Mouse (Mus musculus) cerebellum, adult 2 months (tissue): ENCODE results near the gene Klrg2. TPM values are rescaled to one million over a fixed set of nuclear protein-coding genes. Genes with fewer than 3 reads are reported as not detected.
"Not testable (repeated sequence)": the region's sequence is repeated elsewhere in the genome, so short reads cannot be mapped to it uniquely, and the experiment has no call there.

Experiments used
- DNase-seq, 2 experiments: peaks; one replicate each; pipeline ENCODE4 v3.0.0; 2021
- H3K27ac ChIP-seq: fragments of 200-500 bp; 2 replicates; pipeline ENCODE4 v1.5.1; 2012; ENCODE audit warnings: low read length, control low read depth, inconsistent platforms; ENCODE audit not compliant: insufficient read depth
- H3K27me3 ChIP-seq: fragments of 200-500 bp; 2 replicates; pipeline ENCODE4 v1.6.1; 2012; ENCODE audit warnings: inconsistent platforms, mild to moderate bottlenecking, low read length, moderate library complexity; ENCODE audit not compliant: control insufficient read depth, insufficient read depth
- H3K4me1 ChIP-seq: fragments of 200-500 bp; 2 replicates; pipeline ENCODE4 v1.6.1; 2011; ENCODE audit warnings: low read length; ENCODE audit not compliant: control insufficient read depth, insufficient read depth
- H3K4me3 ChIP-seq: fragments of 200-500 bp; replicated peaks from 2 replicates; pipeline ENCODE3; 2011; ENCODE audit warnings: mild to moderate bottlenecking, low read depth, low read length, control low read depth; ENCODE audit not compliant: insufficient read depth
- CTCF ChIP-seq: fragments of 200-500 bp; IDR thresholded peaks from 2 replicates; pipeline ENCODE4 v1.5.1; 2011; ENCODE audit warnings: low read depth, mild to moderate bottlenecking, control low read depth, low read length, moderate library complexity, borderline replicate concordance; ENCODE audit not compliant: insufficient read depth
- POLR2A ChIP-seq: fragments of 200-500 bp; IDR thresholded peaks from 2 replicates; pipeline ENCODE4 v1.6.1; 2011; ENCODE audit warnings: low read length, control low read depth, borderline replicate concordance; ENCODE audit not compliant: insufficient read depth
- WGBS: fragments of 180-500 bp; shearing (Covaris S2); methylation state at CpG from one replicate; pipeline ENCODE4 v1.1.7; 2018; 5-methylcytosine and 5-hydroxymethylcytosine counted together
- polyA plus RNA-seq: library from polyadenylated mRNA; depleted of rRNA; stranded (reverse); fragments of >200 nt; gene quantifications from 2 replicates; pipeline ENCODE4 v1.2.3, GENCODE M21; 2012; rRNA removed

The Klrg2 gene
- 0.73 and 1.0 TPM in 2 replicates for polyA plus RNA-seq

DNA sequence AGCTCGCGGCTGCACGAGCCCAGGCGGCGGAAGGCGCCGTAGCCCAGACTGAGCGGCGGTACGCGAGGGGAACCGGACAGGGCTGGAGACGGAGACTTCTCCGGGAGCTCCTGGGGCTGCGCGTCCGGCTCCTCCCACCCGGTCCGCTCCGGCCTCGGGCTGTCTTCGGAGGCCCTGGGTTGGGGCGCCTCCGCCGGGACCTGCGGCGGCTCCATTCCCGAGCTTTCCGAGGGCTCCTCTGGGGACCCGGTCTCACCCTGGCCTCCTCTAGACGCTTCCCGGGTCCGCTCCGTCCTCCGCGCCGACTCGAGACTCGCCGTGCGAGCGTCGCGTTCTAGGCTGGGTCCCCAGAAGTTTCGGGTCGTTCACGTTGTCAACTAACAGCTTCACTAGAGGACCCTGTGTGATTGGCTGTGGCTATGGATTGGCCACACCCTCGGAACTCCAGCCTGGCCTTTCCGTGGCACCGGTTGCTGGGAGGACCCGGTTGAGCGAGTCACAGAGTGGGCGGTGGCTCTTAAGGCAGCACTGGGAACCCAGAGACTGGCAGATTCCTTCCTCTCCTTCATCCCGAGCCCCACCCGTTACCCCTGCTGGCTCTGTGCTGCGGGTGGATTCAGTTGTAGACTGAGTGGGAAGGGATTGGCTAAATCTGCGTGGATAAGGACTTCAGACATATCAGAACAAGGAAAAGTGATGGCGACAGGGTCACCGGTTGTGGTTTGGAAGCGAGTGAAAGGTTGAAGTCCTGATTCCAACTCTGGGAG is at the start of gene Klrg2:
Gene Klrg2, minus strand, starts transcription at position 391 of the 767 bp plus-strand sequence.
- DNase-seq = peak; percentile 42 to 51
- H3K27me3 ChIP-seq = no peaks in the 10 kb centered on the region; the same call in 1 of the 2 replicates
- WGBS = 2% methylated on average over 60 of the region's 60 CpGs

DNA sequence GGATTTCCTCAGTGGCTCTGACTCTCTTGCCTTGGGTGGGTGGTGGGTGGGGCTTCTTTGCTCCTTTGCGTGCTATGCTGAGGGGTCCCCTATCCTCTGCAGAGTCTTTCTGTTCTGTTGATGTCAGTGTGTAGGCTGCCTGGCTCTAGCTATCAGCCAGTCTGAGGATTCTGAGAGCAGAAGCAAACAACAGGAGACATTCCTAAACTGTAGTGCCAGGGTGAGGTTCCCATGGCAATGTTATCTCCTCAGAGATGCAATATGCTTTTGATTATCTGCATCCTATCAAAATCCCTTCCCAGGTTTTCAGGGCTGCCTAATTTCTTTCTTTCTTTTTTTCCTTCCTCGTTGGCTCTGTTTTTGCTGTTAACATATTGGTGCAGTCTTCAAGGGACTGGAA is 45.5 kb upstream of the Klrg2 start:
- WGBS = 67% methylated on average over 2 of the region's 2 CpGs
- TF ChIP-seq CTCF = no peak
- TF ChIP-seq POLR2A = no peak
- DNase-seq = no peak
- H3K4me3 ChIP-seq = no peak overlapping the region
- H3K27ac ChIP-seq = no peak overlapping the region
- no peaks in the 10 kb centered on the region for H3K27me3 ChIP-seq
- no peaks in the 10 kb centered on the region for H3K4me1 ChIP-seq

More for the DNA sequence above, at the start of gene Klrg2:
- H3K27ac ChIP-seq = no peak within 1 kb of the TSS
- H3K4me1 ChIP-seq = no peaks in the 10 kb centered on the region; the same call in 1 of the 2 replicates
- peak within 1 kb of the TSS; percentile 31 for H3K4me3 ChIP-seq
- TF ChIP-seq CTCF (no peak), POLR2A (no peak)

DNA sequence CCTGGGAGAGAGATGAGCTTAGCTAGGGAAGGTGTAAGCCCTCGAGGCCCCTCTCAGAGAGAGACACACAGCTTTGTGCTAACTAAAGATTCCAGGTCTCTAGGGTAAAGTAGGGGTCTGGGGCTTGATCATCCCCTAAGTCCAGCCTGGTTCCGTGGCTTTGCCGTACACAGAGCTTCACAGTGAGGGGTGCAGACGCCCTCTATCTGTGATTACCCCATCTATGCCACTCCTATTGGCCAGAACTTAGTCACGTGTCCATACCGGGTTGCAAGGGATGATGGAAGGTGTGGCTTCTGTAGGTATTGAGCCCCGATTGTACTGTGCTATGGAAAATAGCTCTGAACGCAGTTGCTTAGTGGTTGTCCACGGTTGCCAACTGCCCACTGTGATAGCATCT is 40.6 kb upstream of the Klrg2 start:
- TF ChIP-seq POLR2A = no peak
- no peak for TF ChIP-seq CTCF
- no peak overlapping the region for H3K27ac ChIP-seq
- H3K4me1 ChIP-seq = no peaks in the 10 kb centered on the region; the same call in 1 of the 2 replicates
- no peak for DNase-seq
- no peak overlapping the region for H3K4me3 ChIP-seq
- 75% methylated on average over 9 of the region's 9 CpGs for WGBS
- H3K27me3 ChIP-seq = no peaks in the 10 kb centered on the region

- no peaks in the 10 kb centered on the region for H3K27me3 ChIP-seq
- 64% methylated on average over 14 of the region's 14 CpGs for whole genome bisulfite sequencing
Observed at GRCm38 (mm10) chr6:38676723-38677122, 39.7 kb upstream of the Klrg2 start.

DNA sequence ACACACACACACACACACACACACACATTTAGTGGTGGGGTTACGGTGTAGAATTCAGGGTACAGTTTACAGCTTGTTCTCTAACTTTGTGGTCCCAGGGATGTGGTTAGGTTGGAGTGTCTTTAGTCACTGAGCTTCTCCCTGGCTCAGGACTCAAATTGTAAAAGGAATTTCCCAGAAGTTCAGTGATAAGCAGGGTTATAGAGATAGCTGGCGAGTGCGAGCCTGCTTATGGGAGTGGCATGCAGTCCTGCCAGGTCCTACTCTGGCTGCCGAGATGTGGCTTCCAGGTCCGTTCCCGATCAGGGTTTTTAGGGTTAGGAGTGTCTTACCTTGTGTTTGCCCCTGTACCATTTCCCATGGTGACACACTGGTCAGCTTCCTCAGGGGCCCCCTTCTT is 39.2 kb upstream of the Klrg2 start:
- peaks cover 3% of the 10 kb centered on the region for H3K4me1 ChIP-seq
- TF ChIP-seq POLR2A = no peak
- no peak for TF ChIP-seq CTCF
- H3K27ac ChIP-seq = no peak overlapping the region
- DNase-seq = no peak
- WGBS = 89% methylated on average over 6 of the region's 6 CpGs
- H3K4me3 ChIP-seq = no peak overlapping the region
- no peaks in the 10 kb centered on the region for H3K27me3 ChIP-seq

More at GRCm38 (mm10) chr6:38676723-38677122, 39.7 kb upstream of the Klrg2 start:
- no peak overlapping the region for H3K27ac ChIP-seq
- TF ChIP-seq POLR2A = no peak
- no peak for TF ChIP-seq CTCF
- H3K4me3 ChIP-seq = no peak overlapping the region
- DNase-seq = no peak
- H3K4me1 ChIP-seq = no peaks in the 10 kb centered on the region; the same call in 1 of the 2 replicates

DNA sequence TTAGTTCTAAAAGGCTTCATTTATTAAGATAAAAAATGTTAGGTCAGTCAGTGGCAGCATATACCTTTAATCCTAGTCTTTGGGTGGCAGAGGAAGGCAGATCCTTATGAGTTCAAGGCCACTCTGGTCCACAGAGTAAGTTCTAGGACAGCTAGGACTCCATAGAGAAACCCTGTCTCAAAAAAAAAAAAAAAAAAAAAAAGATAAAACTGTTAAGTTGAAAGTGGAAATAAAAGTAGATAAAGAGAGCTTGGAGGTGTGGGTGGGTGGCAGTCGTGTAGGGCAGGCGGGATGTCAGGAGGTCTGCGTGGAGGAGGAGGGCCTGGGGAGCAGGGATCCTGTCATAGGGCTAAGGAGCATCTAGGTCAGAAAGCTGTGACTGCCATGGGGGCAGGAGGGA is 35.0 kb upstream of the Klrg2 start:
- WGBS = 91% methylated on average over 3 of the region's 3 CpGs
- no peak overlapping the region for H3K4me3 ChIP-seq
- no peak overlapping the region for H3K27ac ChIP-seq
- TF ChIP-seq POLR2A = no peak
- TF ChIP-seq CTCF = no peak
- DNase-seq = no peak
- peaks cover 3% of the 10 kb centered on the region for H3K4me1 ChIP-seq
- H3K27me3 ChIP-seq = no peaks in the 10 kb centered on the region

DNA sequence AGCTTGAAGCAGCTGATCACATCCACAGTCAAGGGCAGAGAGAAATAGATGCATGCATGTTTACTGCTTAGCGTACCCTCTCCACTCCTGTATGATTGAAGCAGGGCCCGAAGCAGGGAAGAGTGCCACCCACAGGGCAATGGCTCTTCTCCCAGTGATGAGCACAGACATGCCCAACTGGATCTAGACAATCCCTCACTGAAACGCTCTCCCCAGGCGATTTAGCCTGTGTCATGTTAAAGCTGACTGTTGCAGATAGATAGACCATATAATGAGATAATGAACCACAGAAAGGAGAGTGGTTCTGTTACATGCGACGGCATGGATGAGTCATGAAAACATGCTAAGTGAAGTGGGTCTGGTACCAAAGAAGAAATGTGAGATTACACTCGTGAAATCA is 34.2 kb upstream of the Klrg2 start:
- peaks cover 3% of the 10 kb centered on the region for H3K4me1 ChIP-seq
- H3K4me3 ChIP-seq = no peak overlapping the region
- H3K27ac ChIP-seq = no peak overlapping the region
- H3K27me3 ChIP-seq = no peaks in the 10 kb centered on the region
- 56% methylated on average over 7 of the region's 7 CpGs for WGBS
- TF ChIP-seq CTCF = peak; percentile 6; the same call in 1 of the 2 replicates
- no peak for TF ChIP-seq POLR2A
- no peak for DNase-seq

GRCm38 (mm10) chr6:38670488-38670887 is 33.4 kb upstream of the Klrg2 start:
- DNase-seq, H3K4me1 ChIP-seq, H3K27me3 ChIP-seq, H3K4me3 ChIP-seq, H3K27ac ChIP-seq: not testable (repeated sequence)
- 86% methylated on average over 1 of the region's 1 CpGs for WGBS

GRCm38 (mm10) chr6:38669580-38669979 is 32.5 kb upstream of the Klrg2 start:
- H3K27me3 ChIP-seq = no peaks in the 10 kb centered on the region

More at GRCm38 (mm10) chr6:38669580-38669979, 32.5 kb upstream of the Klrg2 start:
- peaks cover 6% of the 10 kb centered on the region for H3K4me1 ChIP-seq
- WGBS = 80% methylated on average over 6 of the region's 6 CpGs
- no peak for DNase-seq
- TF ChIP-seq POLR2A (no peak), CTCF (peak; percentile 17; the same call in 1 of the 2 replicates)
- H3K4me3 ChIP-seq = no peak overlapping the region
- H3K27ac ChIP-seq = no peak overlapping the region
